Mouse (Mus musculus): Measurements from ENCODE around the gene Zbtb32. TPM values are rescaled to one million over a fixed set of nuclear protein-coding genes. Genes with fewer than 3 reads are reported as not detected.

The Zbtb32 gene
- polyA plus RNA-seq, 1 experiment = 180 TPM

GRCm38 (mm10) chr7:30585170-30585569 is 13.5 kb downstream of the Zbtb32 start:
- TF ChIP-seq CTCF (IDR thresholded peaks at IDR 0.05; ENCODE audit: control insufficient read depth, insufficient read depth, insufficient replicate concordance, low read depth, low read length) (no peak), POLR2A (IDR thresholded peaks at IDR 0.05; ENCODE audit: control insufficient read depth, low read depth, low read length) (no peak)
- no peaks in the 10 kb centered on the region; the same call in none of the 2 replicates for H3K36me3 ChIP-seq (ENCODE audit: control insufficient read depth, insufficient read depth, low read length)
- no peaks in the 10 kb centered on the region for H3K27me3 ChIP-seq (ENCODE audit: control insufficient read depth, insufficient read depth, low read length)
- H3K4me1 ChIP-seq (ENCODE audit: control insufficient read depth, insufficient read depth, low read length) = peaks cover 17% of the 10 kb centered on the region
- no peak overlapping the region for H3K27ac ChIP-seq (ENCODE audit: control insufficient read depth, insufficient read depth, low read depth, low read length)
- no peak overlapping the region for H3K4me3 ChIP-seq (ENCODE audit: control insufficient read depth, low read depth, low read length)

DNA sequence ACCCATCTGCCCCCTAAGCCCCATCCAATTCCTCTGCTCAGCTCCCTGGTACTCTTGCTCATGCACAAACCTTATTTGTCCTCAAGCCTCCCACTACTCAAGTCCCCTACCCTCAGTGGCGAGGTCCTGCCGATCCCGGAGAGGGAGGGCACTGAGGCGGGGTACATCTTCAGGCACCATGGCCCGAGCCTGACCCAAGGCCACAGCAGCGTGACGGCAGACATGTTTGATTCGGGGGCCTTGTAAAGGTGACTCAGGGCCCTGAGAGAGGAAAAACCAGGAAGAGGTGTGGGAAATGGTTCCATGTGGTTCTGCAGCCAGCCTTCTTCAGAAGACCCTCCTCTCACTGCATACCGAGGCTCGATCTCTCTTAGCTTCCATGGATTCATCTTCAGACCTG is 14.4 kb downstream of the Zbtb32 start:
- TF ChIP-seq POLR2A (IDR thresholded peaks at IDR 0.05; ENCODE audit: control insufficient read depth, low read depth, low read length) = no peak
- TF ChIP-seq CTCF (IDR thresholded peaks at IDR 0.05; ENCODE audit: control insufficient read depth, insufficient read depth, insufficient replicate concordance, low read depth, low read length) = no peak
- H3K4me3 ChIP-seq (ENCODE audit: control insufficient read depth, low read depth, low read length) = no peak overlapping the region
- no peak overlapping the region for H3K27ac ChIP-seq (ENCODE audit: control insufficient read depth, insufficient read depth, low read depth, low read length)
- no peaks in the 10 kb centered on the region for H3K27me3 ChIP-seq (ENCODE audit: control insufficient read depth, insufficient read depth, low read length)
- H3K36me3 ChIP-seq (ENCODE audit: control insufficient read depth, insufficient read depth, low read length) = no peaks in the 10 kb centered on the region; the same call in none of the 2 replicates
- peaks cover 13% of the 10 kb centered on the region for H3K4me1 ChIP-seq (ENCODE audit: control insufficient read depth, insufficient read depth, low read length)

- H3K4me1 ChIP-seq (ENCODE audit: control insufficient read depth, insufficient read depth, low read length) = peaks cover 2% of the 10 kb centered on the region
- peaks cover 7% of the 10 kb centered on the region for H3K36me3 ChIP-seq (ENCODE audit: control insufficient read depth, insufficient read depth, low read length)
- no peak overlapping the region for H3K4me3 ChIP-seq (ENCODE audit: control insufficient read depth, low read depth, low read length)
- TF ChIP-seq POLR2A (IDR thresholded peaks at IDR 0.05; ENCODE audit: control insufficient read depth, low read depth, low read length) (no peak), CTCF (IDR thresholded peaks at IDR 0.05; ENCODE audit: control insufficient read depth, insufficient read depth, insufficient replicate concordance, low read depth, low read length) (no peak)
- H3K27me3 ChIP-seq (ENCODE audit: control insufficient read depth, insufficient read depth, low read length) = no peaks in the 10 kb centered on the region
- no peak overlapping the region for H3K27ac ChIP-seq (ENCODE audit: control insufficient read depth, insufficient read depth, low read depth, low read length)
Observed at GRCm38 (mm10) chr7:30581547-30581946, 17.2 kb downstream of the Zbtb32 start.

DNA sequence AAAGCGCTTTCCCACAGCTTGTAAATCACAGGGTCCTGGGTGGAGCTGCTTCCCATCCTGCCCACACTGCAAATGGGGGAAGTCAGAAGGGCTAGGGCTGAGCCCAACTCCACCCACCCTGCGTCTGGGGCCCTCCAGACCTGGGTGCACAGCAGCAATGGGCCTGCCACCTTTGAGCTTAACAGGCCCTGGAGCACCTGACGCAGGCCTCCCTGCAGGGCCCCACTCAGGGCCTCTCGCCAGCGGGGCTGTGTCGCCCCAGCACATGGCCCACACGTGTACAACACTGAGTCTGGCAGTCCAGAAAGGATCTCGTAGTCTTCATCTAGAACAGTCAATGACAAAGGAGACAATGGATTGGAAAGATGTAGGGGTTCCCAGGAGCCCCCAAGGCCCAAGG is 18.8 kb downstream of the Zbtb32 start:
- no peak overlapping the region for H3K27ac ChIP-seq (ENCODE audit: control insufficient read depth, insufficient read depth, low read depth, low read length)
- no peaks in the 10 kb centered on the region; the same call in 1 of the 2 replicates for H3K4me1 ChIP-seq (ENCODE audit: control insufficient read depth, insufficient read depth, low read length)
- peaks cover 12% of the 10 kb centered on the region for H3K36me3 ChIP-seq (ENCODE audit: control insufficient read depth, insufficient read depth, low read length)
- TF ChIP-seq CTCF (IDR thresholded peaks at IDR 0.05; ENCODE audit: control insufficient read depth, insufficient read depth, insufficient replicate concordance, low read depth, low read length) (no peak), POLR2A (IDR thresholded peaks at IDR 0.05; ENCODE audit: control insufficient read depth, low read depth, low read length) (no peak)
- no peak overlapping the region for H3K4me3 ChIP-seq (ENCODE audit: control insufficient read depth, low read depth, low read length)
- H3K27me3 ChIP-seq (ENCODE audit: control insufficient read depth, insufficient read depth, low read length) = no peaks in the 10 kb centered on the region

- H3K27ac ChIP-seq (ENCODE audit: control insufficient read depth, insufficient read depth, low read depth, low read length) = no peak overlapping the region
- H3K4me3 ChIP-seq (ENCODE audit: control insufficient read depth, low read depth, low read length) = no peak overlapping the region
- no peaks in the 10 kb centered on the region; the same call in 1 of the 2 replicates for H3K4me1 ChIP-seq (ENCODE audit: control insufficient read depth, insufficient read depth, low read length)
- no peak for TF ChIP-seq POLR2A (IDR thresholded peaks at IDR 0.05; ENCODE audit: control insufficient read depth, low read depth, low read length)
- TF ChIP-seq CTCF (IDR thresholded peaks at IDR 0.05; ENCODE audit: control insufficient read depth, insufficient read depth, insufficient replicate concordance, low read depth, low read length) = no peak
- H3K36me3 ChIP-seq (ENCODE audit: control insufficient read depth, insufficient read depth, low read length) = peaks cover 20% of the 10 kb centered on the region
- H3K27me3 ChIP-seq (ENCODE audit: control insufficient read depth, insufficient read depth, low read length) = no peaks in the 10 kb centered on the region
Observed at GRCm38 (mm10) chr7:30572969-30573368, 25.7 kb downstream of the Zbtb32 start.

DNA sequence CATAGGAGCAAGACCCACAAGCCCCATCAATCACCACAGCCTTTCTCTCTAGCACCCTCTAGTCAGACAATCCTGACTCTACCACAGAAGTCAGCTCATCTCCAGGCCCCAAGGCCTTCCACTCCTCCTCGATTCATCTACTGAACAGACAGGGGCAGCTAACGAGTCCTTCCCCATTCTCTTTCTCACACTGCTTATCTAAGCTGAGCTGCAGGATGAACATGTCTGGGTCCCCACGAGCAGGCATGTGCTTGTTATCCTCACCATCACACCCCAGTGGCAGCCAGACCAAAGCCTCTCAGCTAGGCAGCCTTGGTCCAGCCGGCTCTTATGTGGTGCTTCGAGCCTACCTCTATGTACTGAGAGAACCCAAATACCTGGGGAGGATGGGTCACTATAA is 26.3 kb downstream of the Zbtb32 start:
- no peak overlapping the region for H3K27ac ChIP-seq (ENCODE audit: control insufficient read depth, insufficient read depth, low read depth, low read length)
- no peak overlapping the region for H3K4me3 ChIP-seq (ENCODE audit: control insufficient read depth, low read depth, low read length)
- H3K36me3 ChIP-seq (ENCODE audit: control insufficient read depth, insufficient read depth, low read length) = peaks cover 20% of the 10 kb centered on the region
- H3K4me1 ChIP-seq (ENCODE audit: control insufficient read depth, insufficient read depth, low read length) = no peaks in the 10 kb centered on the region; the same call in none of the 2 replicates
- no peaks in the 10 kb centered on the region for H3K27me3 ChIP-seq (ENCODE audit: control insufficient read depth, insufficient read depth, low read length)
- TF ChIP-seq CTCF (IDR thresholded peaks at IDR 0.05; ENCODE audit: control insufficient read depth, insufficient read depth, insufficient replicate concordance, low read depth, low read length) (no peak), POLR2A (IDR thresholded peaks at IDR 0.05; ENCODE audit: control insufficient read depth, low read depth, low read length) (no peak)

DNA sequence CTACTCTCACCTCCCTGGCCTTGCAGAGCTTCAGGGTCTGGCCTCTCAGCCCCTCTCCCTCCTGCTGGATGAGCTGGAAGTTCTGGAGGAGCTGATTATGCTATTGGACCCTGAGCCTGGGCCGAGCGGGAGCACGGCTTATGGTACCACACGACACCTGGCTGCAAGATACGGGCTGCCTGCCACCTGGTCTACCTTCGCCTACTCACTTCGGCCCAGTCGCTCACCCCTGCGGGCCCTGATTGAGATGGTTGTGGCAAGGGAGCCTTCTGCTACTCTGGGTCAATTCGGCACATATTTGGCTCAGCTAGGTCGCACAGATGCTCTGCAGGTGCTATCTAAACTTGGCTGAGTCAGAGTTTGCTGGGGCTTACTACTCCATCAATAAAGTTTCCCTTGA is 31.2 kb downstream of the Zbtb32 start:
- TF ChIP-seq POLR2A (IDR thresholded peaks at IDR 0.05; ENCODE audit: control insufficient read depth, low read depth, low read length) = no peak
- TF ChIP-seq CTCF (IDR thresholded peaks at IDR 0.05; ENCODE audit: control insufficient read depth, insufficient read depth, insufficient replicate concordance, low read depth, low read length) = no peak
- Histone ChIP-seq H3K27ac (ENCODE audit: control insufficient read depth, insufficient read depth, low read depth, low read length) (no peak overlapping the region), H3K4me1 (ENCODE audit: control insufficient read depth, insufficient read depth, low read length) (no peaks in the 10 kb centered on the region; the same call in 1 of the 2 replicates), H3K36me3 (ENCODE audit: control insufficient read depth, insufficient read depth, low read length) (peaks cover 7% of the 10 kb centered on the region), H3K27me3 (ENCODE audit: control insufficient read depth, insufficient read depth, low read length) (no peaks in the 10 kb centered on the region), H3K4me3 (ENCODE audit: control insufficient read depth, low read depth, low read length) (no peak overlapping the region)

- no peak overlapping the region for H3K4me3 ChIP-seq (ENCODE audit: control insufficient read depth, low read depth, low read length)
- peaks cover 3% of the 10 kb centered on the region for H3K4me1 ChIP-seq (ENCODE audit: control insufficient read depth, insufficient read depth, low read length)
- peaks cover 4% of the 10 kb centered on the region for H3K36me3 ChIP-seq (ENCODE audit: control insufficient read depth, insufficient read depth, low read length)
- no peaks in the 10 kb centered on the region for H3K27me3 ChIP-seq (ENCODE audit: control insufficient read depth, insufficient read depth, low read length)
- TF ChIP-seq CTCF (IDR thresholded peaks at IDR 0.05; ENCODE audit: control insufficient read depth, insufficient read depth, insufficient replicate concordance, low read depth, low read length) (no peak), POLR2A (IDR thresholded peaks at IDR 0.05; ENCODE audit: control insufficient read depth, low read depth, low read length) (no peak)
- no peak overlapping the region for H3K27ac ChIP-seq (ENCODE audit: control insufficient read depth, insufficient read depth, low read depth, low read length)
Observed at GRCm38 (mm10) chr7:30566033-30566432, 32.7 kb downstream of the Zbtb32 start.
